Mouse (Mus musculus) cerebellum, adult 2 months (tissue): ENCODE results near the gene Kcnb1.

Experiments
- CTCF ChIP-seq: fragments of 200-500 bp; IDR thresholded peaks from 2 replicates; pipeline ENCODE4 v1.5.1; 2011; ENCODE audit warnings: low read depth, mild to moderate bottlenecking, control low read depth, low read length, moderate library complexity, borderline replicate concordance; ENCODE audit not compliant: insufficient read depth
- POLR2A ChIP-seq: fragments of 200-500 bp; IDR thresholded peaks from 2 replicates; pipeline ENCODE4 v1.6.1; 2011; ENCODE audit warnings: low read length, control low read depth, borderline replicate concordance; ENCODE audit not compliant: insufficient read depth

DNA sequence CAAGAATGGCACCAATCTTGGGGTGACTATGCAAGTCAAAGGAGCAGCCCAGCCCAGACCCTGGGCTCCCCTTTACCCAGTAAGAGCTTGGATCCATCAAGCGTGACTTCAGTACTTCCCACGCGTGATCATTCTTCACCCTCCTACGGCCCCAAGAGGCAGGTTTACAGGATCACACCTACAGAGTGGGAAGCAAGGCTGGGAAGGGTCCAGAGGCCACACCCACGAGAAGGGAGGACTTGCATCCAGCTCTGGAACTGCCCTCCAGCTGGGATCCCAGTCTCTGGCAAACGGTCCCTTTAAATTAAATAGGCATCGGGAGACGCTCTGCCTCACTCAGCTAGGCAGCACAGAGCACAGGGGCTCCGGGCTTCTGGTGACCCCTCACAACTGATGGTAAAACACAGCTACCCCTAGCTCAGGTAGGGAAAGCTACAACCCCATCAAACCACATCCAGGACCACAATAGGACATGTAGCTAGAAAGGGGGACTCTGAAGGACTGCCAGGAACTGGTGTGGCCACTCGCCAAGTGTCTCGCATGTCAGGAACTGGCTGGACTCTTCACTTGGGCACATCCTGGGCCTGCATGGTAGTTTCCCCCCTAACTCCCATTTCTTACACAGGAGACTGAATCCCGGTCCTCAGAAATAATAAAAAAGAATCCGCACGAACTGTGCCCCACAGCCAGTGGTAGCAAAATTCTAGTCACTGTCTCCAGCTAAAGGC lies 8.1 kb downstream of the Kcnb1 start:
- no peak for TF ChIP-seq CTCF
- no peak for TF ChIP-seq POLR2A
